Mouse (Mus musculus) forebrain, postnatal 0 days (tissue): Measurements from ENCODE around the gene Rab36. TPM values are rescaled to one million over a fixed set of nuclear protein-coding genes. Genes with fewer than 3 reads are reported as not detected.

ENCODE experiments used
- ATAC-seq: fragments of 200-750 bp; cut with Nextera tagmentation; 2 replicates; pipeline ENCODE4 v1.8.0; 2017; ENCODE audit warnings: mild to moderate bottlenecking, moderate library complexity
- DNase-seq: peaks from one replicate; pipeline ENCODE4 v3.0.0-alpha.2; 2015
- H3K27ac ChIP-seq: fragments of 300-500 bp; sonication (generic); 2 replicates; pipeline ENCODE4 v1.5.1; 2014; ENCODE audit warnings: low read depth, mild to moderate bottlenecking, antibody characterized with exemption, low read length, moderate library complexity, mixed read lengths
- H3K27me3 ChIP-seq: fragments of 300-500 bp; sonication (generic); 2 replicates; pipeline ENCODE4 v1.6.1; 2014; ENCODE audit warnings: mild to moderate bottlenecking, low read length, mixed read lengths; ENCODE audit not compliant: insufficient read depth
- H3K36me3 ChIP-seq: fragments of 300-500 bp; sonication (generic); 2 replicates; pipeline ENCODE4 v1.6.1; 2014; ENCODE audit warnings: mild to moderate bottlenecking, moderate library complexity; ENCODE audit not compliant: insufficient read depth
- H3K4me1 ChIP-seq: fragments of 300-500 bp; sonication (generic); 2 replicates; pipeline ENCODE4 v1.6.1; 2014; ENCODE audit warnings: antibody characterized with exemption; ENCODE audit not compliant: insufficient read depth
- H3K4me2 ChIP-seq: fragments of 300-500 bp; sonication (generic); 2 replicates; pipeline ENCODE4 v1.6.1; 2014; ENCODE audit warnings: low read depth, mild to moderate bottlenecking, moderate library complexity
- H3K4me3 ChIP-seq: fragments of 300-500 bp; sonication (generic); 2 replicates; pipeline ENCODE4 v1.5.1; 2014; ENCODE audit warnings: low read depth, low read length, mixed read lengths
- H3K9ac ChIP-seq: fragments of 300-500 bp; sonication (generic); 2 replicates; pipeline ENCODE4 v1.6.1; 2014; ENCODE audit warnings: mild to moderate bottlenecking
- H3K9me3 ChIP-seq: fragments of 300-500 bp; sonication (generic); 2 replicates; pipeline ENCODE4 v1.6.1; 2016; ENCODE audit warnings: low read length
- CTCF ChIP-seq: sonication (generic); IDR thresholded peaks from 2 replicates; pipeline ENCODE4 v1.5.1; 2016; ENCODE audit warnings: antibody characterized with exemption, control low read depth, low read depth
- WGBS: fragments of 180-500 bp; shearing (Covaris S2); extraction: QIAGEN DNeasy Blood & Tissue Kit; methylation state at CpG from one replicate; pipeline ENCODE4 v1.1.7; 2014; 5-methylcytosine and 5-hydroxymethylcytosine counted together
- polyA plus RNA-seq: library from polyadenylated mRNA; unstranded; fragments of >200 nt; fragmentation: Nextera tagmentation; extraction: Ambion mirVana; gene quantifications from 2 replicates; pipeline ENCODE4 v1.2.1, GENCODE M21; 2015
- total RNA-seq: library from RNA; depleted of rRNA; stranded (reverse); fragments of >200 nt; gene quantifications from 2 replicates; pipeline ENCODE4 v1.2.3, GENCODE M21; 2014

The Rab36 gene
- total and polyA plus RNA-seq, 2 experiments from 2014 or later = 24.4 to 26.8 TPM

- 2% methylated on average over 71 of the region's 71 CpGs for WGBS
- H3K4me2 ChIP-seq = peak overlapping the region; percentile 88
- no peaks in the 10 kb centered on the region for H3K27me3 ChIP-seq
- 0 out of 2 replicates have a peak, but pooled peaks cover 4% of the 10 kb centered on the region for H3K36me3 ChIP-seq
- DNase-seq = peak; percentile 30
- peaks cover 37% of the 10 kb centered on the region for H3K4me1 ChIP-seq
- ATAC-seq = no peak
- peak overlapping the region; percentile 94 for H3K4me3 ChIP-seq
- TF ChIP-seq CTCF = no peak
- peak overlapping the region; percentile 87 for H3K9ac ChIP-seq
- H3K27ac ChIP-seq = peak overlapping the region; percentile 88; the same call in 1 of the 2 replicates
- no peaks in the 10 kb centered on the region for H3K9me3 ChIP-seq
These were observed 24.7 kb downstream of the Rab36 start for GRCm38 (mm10) chr10:75061341-75062188.

GRCm38 (mm10) chr10:75062189-75062561 lies 25.3 kb downstream of the Rab36 start:
- 6% methylated on average over 6 of the region's 6 CpGs for WGBS
- H3K4me2 ChIP-seq = peak overlapping the region; percentile 88
- no peak for TF ChIP-seq CTCF
- peak overlapping the region; percentile 94 for H3K4me3 ChIP-seq
- 0 out of 2 replicates have a peak, but pooled peaks cover 4% of the 10 kb centered on the region for H3K36me3 ChIP-seq
- DNase-seq = no peak
- peak overlapping the region; percentile 87 for H3K9ac ChIP-seq
- H3K27ac ChIP-seq = no peak overlapping the region
- ATAC-seq = no peak
- no peaks in the 10 kb centered on the region for H3K9me3 ChIP-seq
- H3K4me1 ChIP-seq = peaks cover 37% of the 10 kb centered on the region
- H3K27me3 ChIP-seq = no peaks in the 10 kb centered on the region

- Histone ChIP-seq H3K27ac (no peak overlapping the region), H3K4me1 (peaks cover 41% of the 10 kb centered on the region), H3K4me3 (peak overlapping the region; percentile 94), H3K9me3 (no peaks in the 10 kb centered on the region), H3K27me3 (no peaks in the 10 kb centered on the region), H3K36me3 (0 out of 2 replicates have a peak, but pooled peaks cover 4% of the 10 kb centered on the region), H3K9ac (0 out of 2 replicates have a peak overlapping the region, but pooled peaks have one; percentile 33), H3K4me2 (peak overlapping the region; percentile 88)
- no peak for TF ChIP-seq CTCF
- no peak for DNase-seq
- ATAC-seq = no peak
- 40% methylated on average over 6 of the region's 6 CpGs for WGBS
These were observed 25.8 kb downstream of the Rab36 start for GRCm38 (mm10) chr10:75062621-75063020.

GRCm38 (mm10) chr10:75063301-75063965 lies 26.6 kb downstream of the Rab36 start:
- peak overlapping the region; percentile 94 for H3K4me3 ChIP-seq
- ATAC-seq = no peak
- H3K27me3 ChIP-seq = no peaks in the 10 kb centered on the region
- H3K27ac ChIP-seq = 0 out of 2 replicates have a peak overlapping the region, but pooled peaks have one; percentile 30
- H3K9ac ChIP-seq = peak overlapping the region; percentile 23
- WGBS = 35% methylated on average over 12 of the region's 12 CpGs
- DNase-seq = peak; percentile 23
- TF ChIP-seq CTCF = no peak
- peak overlapping the region; percentile 88 for H3K4me2 ChIP-seq
- H3K9me3 ChIP-seq = no peaks in the 10 kb centered on the region
- 0 out of 2 replicates have a peak, but pooled peaks cover 4% of the 10 kb centered on the region for H3K36me3 ChIP-seq
- peaks cover 41% of the 10 kb centered on the region for H3K4me1 ChIP-seq

GRCm38 (mm10) chr10:75065691-75066090 lies 28.8 kb downstream of the Rab36 start:
- 77% methylated on average over 6 of the region's 6 CpGs for WGBS
- Histone ChIP-seq H3K27ac (0 out of 2 replicates have a peak overlapping the region, but pooled peaks have one; percentile 9), H3K36me3 (0 out of 2 replicates have a peak, but pooled peaks cover 4% of the 10 kb centered on the region), H3K9ac (no peak overlapping the region), H3K4me3 (no peak overlapping the region), H3K27me3 (no peaks in the 10 kb centered on the region), H3K4me1 (peaks cover 35% of the 10 kb centered on the region), H3K9me3 (no peaks in the 10 kb centered on the region), H3K4me2 (peak overlapping the region; percentile 88; the same call in 1 of the 2 replicates)
- ATAC-seq = no peak
- no peak for TF ChIP-seq CTCF
- DNase-seq = no peak

GRCm38 (mm10) chr10:75067446-75067845 lies 30.6 kb downstream of the Rab36 start:
- ATAC-seq (no peak), DNase-seq (no peak)
- Histone ChIP-seq H3K9me3 (no peaks in the 10 kb centered on the region), H3K4me3 (no peak overlapping the region), H3K27me3 (no peaks in the 10 kb centered on the region), H3K4me1 (peaks cover 34% of the 10 kb centered on the region), H3K36me3 (0 out of 2 replicates have a peak, but pooled peaks cover 4% of the 10 kb centered on the region), H3K27ac (no peak overlapping the region), H3K4me2 (no peak overlapping the region), H3K9ac (no peak overlapping the region)
- TF ChIP-seq CTCF = no peak
